13 mouse cellular contexts compared by ENCODE assay signal in genomic region chr5:130869869-130870268, GRCm38 (mm10).
DNase-seq lines count a peak whose midpoint lies in the region; ATAC-seq and TF ChIP-seq lines count a peak whose summit lies in the region.
"Had no signal": no experiment of that assay in that cellular context is flagged by ENCODE, and none has a peak within 500 bp of the region (broad histone marks: within the 10 kb centered on the region; RNA-seq: fewer than 3 reads in every experiment).

No protein-coding gene starts in this region.

- H3K4me1 ChIP-seq in heart, embryonic 12.5 days (replicated peaks): no peaks in the 10 kb centered on the region
- H3K4me1 ChIP-seq in liver, postnatal 0 days (ENCODE audit: insufficient read depth): no peaks in the 10 kb centered on the region
- H3K4me1 ChIP-seq in MEL (ENCODE audit: control insufficient read depth in 1 of 2, insufficient read depth in 2 of 2, low read length in 2 of 2): no peaks in the 10 kb centered on the region
- H3K4me1 ChIP-seq: liver, embryonic 15.5 days; midbrain, embryonic 12.5 days; neural tube, embryonic 13.5 days had no signal

- no peak overlapping the region for H3K9ac ChIP-seq in heart, embryonic 12.5 days
- no peak overlapping the region for H3K9ac ChIP-seq in liver, postnatal 0 days (replicated peaks)
- no peak overlapping the region for H3K9ac ChIP-seq in MEL (ENCODE audit: control insufficient read depth, low read depth, low read length, poor library complexity, severe bottlenecking)
- H3K9ac ChIP-seq: liver, embryonic 15.5 days; midbrain, embryonic 12.5 days; neural tube, embryonic 13.5 days had no signal

- 76% methylated on average over 1 of the region's 1 CpGs for whole genome bisulfite sequencing in heart, embryonic 12.5 days
- WGBS in liver, postnatal 0 days (ENCODE audit: insufficient replicate concordance): 89% methylated on average over 1 of the region's 1 CpGs

- DNase-seq in heart, postnatal 4 days: peak; percentile 8
- no peak for DNase-seq in liver, postnatal 0 days
- DNase-seq in liver (no peak), MEL (ENCODE audit: low read depth, low spot score) (peak; percentile 10)
- DNase-seq in cerebellum, postnatal 10 days: peak; percentile 26 to 49
- DNase-seq in frontal cortex, postnatal 10 days (ENCODE audit: low spot score in 2 of 2): no peak
- DNase-seq in urinary bladder, postnatal 25 days (ENCODE audit: low spot score): no peak
- DNase-seq: heart, postnatal 10 days had no signal

- no peaks in the 10 kb centered on the region for H3K27me3 ChIP-seq in heart, embryonic 12.5 days (replicated peaks)
- H3K27me3 ChIP-seq in liver, postnatal 0 days (ENCODE audit: insufficient read depth, low read length): no peaks in the 10 kb centered on the region
- H3K27me3 ChIP-seq in MEL (ENCODE audit: control insufficient read depth in 1 of 2, insufficient read depth in 2 of 2, low read length in 2 of 2): no peaks in the 10 kb centered on the region
- H3K27me3 ChIP-seq: liver, embryonic 15.5 days; midbrain, embryonic 12.5 days; neural tube, embryonic 13.5 days had no signal

- peak; percentile 27 for TF ChIP-seq CTCF in liver, postnatal 0 days (IDR thresholded peaks at IDR 0.05; ENCODE audit: low read depth)
- TF ChIP-seq CTCF in MEL (IDR thresholded peaks at IDR 0.05 in 2 of 3, conservative IDR thresholded peaks at IDR 0.05 in 1 of 3; ENCODE audit: control insufficient read depth in 1 of 3, insufficient read depth in 1 of 3, low read depth in 2 of 3, low read length in 3 of 3, poor library complexity in 1 of 3, severe bottlenecking in 1 of 3): peak; percentile 30 to 34 (median 31); a peak in 5 of 6 replicates

- no peak for TF ChIP-seq POLR2A in MEL (IDR thresholded peaks at IDR 0.05; ENCODE audit: control insufficient read depth in 1 of 2, insufficient read depth in 1 of 2, low read depth in 1 of 2, low read length in 2 of 2, poor library complexity in 1 of 2)

- TF ChIP-seq EP300 in liver, postnatal 0 days (IDR thresholded peaks at IDR 0.05; ENCODE audit: low read depth): no peak
- no peak for TF ChIP-seq EP300 in MEL (IDR thresholded peaks at IDR 0.05; ENCODE audit: low read depth in 1 of 2, low read length in 2 of 2)

- H3K4me3 ChIP-seq in heart, embryonic 12.5 days: no peak overlapping the region
- H3K4me3 ChIP-seq in liver, postnatal 0 days (ENCODE audit: low read depth, low read length): no peak overlapping the region
- no peak overlapping the region for H3K4me3 ChIP-seq in MEL (ENCODE audit: control insufficient read depth in 1 of 2, insufficient read depth in 1 of 2, low read depth in 2 of 2, low read length in 2 of 2)
- H3K4me3 ChIP-seq: liver, embryonic 15.5 days; midbrain, embryonic 12.5 days; neural tube, embryonic 13.5 days had no signal

- TF ChIP-seq RAD21 in MEL (IDR thresholded peaks at IDR 0.05; ENCODE audit: low read depth, low read length): peak; percentile 18

- no peaks in the 10 kb centered on the region for H3K36me3 ChIP-seq in heart, embryonic 12.5 days
- H3K36me3 ChIP-seq in liver, postnatal 0 days (replicated peaks; ENCODE audit: insufficient read depth, low read length): no peaks in the 10 kb centered on the region
- no peaks in the 10 kb centered on the region for H3K36me3 ChIP-seq in MEL (ENCODE audit: control insufficient read depth in 1 of 2, insufficient read depth in 2 of 2, low read length in 2 of 2)
- H3K36me3 ChIP-seq: liver, embryonic 15.5 days; midbrain, embryonic 12.5 days had no signal

- no peaks in the 10 kb centered on the region for H3K79me2 ChIP-seq in MEL (ENCODE audit: control insufficient read depth, insufficient read depth, low read length, poor library complexity)

- H3K4me2 ChIP-seq in heart, embryonic 12.5 days: no peak overlapping the region
- H3K4me2 ChIP-seq in liver, postnatal 0 days (ENCODE audit: low read depth, low read length): no peak overlapping the region
- H3K4me2 ChIP-seq: liver, embryonic 15.5 days; midbrain, embryonic 12.5 days; neural tube, embryonic 13.5 days had no signal

- H3K27ac ChIP-seq in heart, embryonic 12.5 days (ENCODE audit: poor library complexity, severe bottlenecking): no peak overlapping the region
- H3K27ac ChIP-seq in liver, postnatal 0 days (ENCODE audit: low read depth): no peak overlapping the region
- H3K27ac ChIP-seq in MEL (ENCODE audit: control insufficient read depth, low read depth, low read length): no peak overlapping the region
- H3K27ac ChIP-seq: liver, embryonic 15.5 days; midbrain, embryonic 12.5 days; neural tube, embryonic 13.5 days had no signal

- ATAC-seq in heart, embryonic 12.5 days (ENCODE audit: insufficient number of reproducible peaks, low FRiP score): no peak
- ATAC-seq in liver, postnatal 0 days: no peak
- ATAC-seq: activated CD4-positive, CD25-positive, alpha-beta regulatory T cell, adult 4 months had no signal

- peaks cover 10% of the 10 kb centered on the region; the same call in 1 of the 2 replicates for H3K9me3 ChIP-seq in heart, embryonic 12.5 days (replicated peaks)
- H3K9me3 ChIP-seq in liver, postnatal 0 days (ENCODE audit: low read length): 0 out of 2 replicates have a peak, but pooled peaks cover 3% of the 10 kb centered on the region
- no peaks in the 10 kb centered on the region for H3K9me3 ChIP-seq in MEL (replicated peaks; ENCODE audit: insufficient read depth, low read length)
- H3K9me3 ChIP-seq: liver, embryonic 15.5 days had no signal

TF ChIP-seq in MEL, 35 proteins besides CTCF, POLR2A, EP300 and RAD21:
- no peak for TF ChIP-seq JUND (IDR thresholded peaks at IDR 0.05; ENCODE audit: low read depth, low read length)
- no peak for TF ChIP-seq CHD2 (IDR thresholded peaks at IDR 0.05; ENCODE audit: low read length)
- TF ChIP-seq NRF1 (IDR thresholded peaks at IDR 0.05; ENCODE audit: insufficient read depth, low read depth, low read length, poor library complexity, severe bottlenecking): no peak
- no peak for TF ChIP-seq USF1 (IDR thresholded peaks at IDR 0.05; ENCODE audit: low read depth, low read length)
- TF ChIP-seq SMC3 (IDR thresholded peaks at IDR 0.05; ENCODE audit: low read depth, low read length): peak; percentile 27; the same call in 1 of the 2 replicates

Comparison
In these comparisons a context has a peak if more than half of its experiments do, and no peak if none do; other contexts are left out.
1. DNase-seq: peak in heart, postnatal 4 days (single experiment), MEL (single experiment) and cerebellum, postnatal 10 days (2 of 2); none in liver, postnatal 0 days (single experiment), liver (single experiment), frontal cortex, postnatal 10 days (0 of 2) and urinary bladder, postnatal 25 days (single experiment).